Mouse (Mus musculus) hindbrain, postnatal 0 days (tissue): Measurements from ENCODE around the gene Echdc3. TPM values are rescaled to one million over a fixed set of nuclear protein-coding genes. Genes with fewer than 3 reads are reported as not detected.

ENCODE experiments used
- ATAC-seq: fragments of 200-750 bp; cut with Nextera tagmentation; 2 replicates; pipeline ENCODE4 v1.8.0; 2017; ENCODE audit warnings: mild to moderate bottlenecking, moderate TSS enrichment, moderate library complexity
- DNase-seq: peaks from one replicate; pipeline ENCODE4 v3.0.0-alpha.2; 2015; ENCODE audit warnings: low spot score
- H3K27ac ChIP-seq: fragments of 300-500 bp; sonication (generic); 2 replicates; pipeline ENCODE4 v1.5.1; 2014; ENCODE audit warnings: mild to moderate bottlenecking
- H3K27me3 ChIP-seq: fragments of 300-500 bp; sonication (generic); 2 replicates; pipeline ENCODE4 v1.6.1; 2014; ENCODE audit warnings: low read length, mixed read lengths; ENCODE audit not compliant: insufficient read depth
- H3K36me3 ChIP-seq: fragments of 300-500 bp; sonication (generic); 2 replicates; pipeline ENCODE4 v1.6.1; 2014; ENCODE audit warnings: low read length, mixed read lengths; ENCODE audit not compliant: insufficient read depth
- H3K4me1 ChIP-seq: fragments of 300-500 bp; sonication (generic); 2 replicates; pipeline ENCODE4 v1.6.1; 2014; ENCODE audit warnings: antibody characterized with exemption, low read length, mixed read lengths; ENCODE audit not compliant: insufficient read depth
- H3K4me2 ChIP-seq: fragments of 300-500 bp; sonication (generic); 2 replicates; pipeline ENCODE4 v1.6.1; 2014; ENCODE audit warnings: low read depth, mild to moderate bottlenecking, low read length, moderate library complexity, mixed read lengths
- H3K4me3 ChIP-seq: fragments of 300-500 bp; sonication (generic); 2 replicates; pipeline ENCODE4 v1.5.1; 2014; ENCODE audit warnings: low read length
- H3K9ac ChIP-seq: fragments of 300-500 bp; sonication (generic); replicated peaks from 2 replicates; pipeline ENCODE4 v1.6.1; 2014; ENCODE audit warnings: mild to moderate bottlenecking, low read length, moderate library complexity, mixed read lengths
- H3K9me3 ChIP-seq: fragments of 300-500 bp; sonication (generic); 2 replicates; pipeline ENCODE4 v1.6.1; 2016; ENCODE audit warnings: low read length, mixed read lengths
- CTCF ChIP-seq: IDR thresholded peaks from 2 replicates; pipeline ENCODE4 v1.5.1; 2016; ENCODE audit warnings: antibody characterized with exemption, control low read depth, low read depth
- WGBS: fragments of 180-500 bp; shearing (Covaris S2); extraction: QIAGEN DNeasy Blood & Tissue Kit; methylation state at CpG from one replicate; pipeline ENCODE4 v1.1.7; 2014; 5-methylcytosine and 5-hydroxymethylcytosine counted together
- polyA plus RNA-seq: library from polyadenylated mRNA; unstranded; fragments of >200 nt; fragmentation: Nextera tagmentation; extraction: Ambion mirVana; gene quantifications from 2 replicates; pipeline ENCODE4 v1.2.1, GENCODE M21; 2015
- total RNA-seq: library from RNA; depleted of rRNA; stranded (reverse); fragments of >200 nt; gene quantifications from 2 replicates; pipeline ENCODE4 v1.2.3, GENCODE M21; 2014; rRNA removed

Echdc3 gene
- total and polyA plus RNA-seq, 2 experiments from 2014 or later: 1.5 TPM

- H3K27me3 ChIP-seq: no peaks in the 10 kb centered on the region
- ATAC-seq: no peak
- no peaks in the 10 kb centered on the region for H3K4me1 ChIP-seq
- H3K4me3 ChIP-seq: no peak overlapping the region
- no peaks in the 10 kb centered on the region for H3K36me3 ChIP-seq
- no peak overlapping the region for H3K9ac ChIP-seq
- no peak for TF ChIP-seq CTCF
- no peak overlapping the region for H3K4me2 ChIP-seq
- H3K9me3 ChIP-seq: no peaks in the 10 kb centered on the region
- DNase-seq: no peak
- H3K27ac ChIP-seq: no peak overlapping the region
- WGBS: 78% methylated on average over 4 of the region's 4 CpGs
These were observed 66.6 kb downstream of the Echdc3 start for GRCm38 (mm10) chr2:6146257-6146656.

GRCm38 (mm10) chr2:6145611-6146010 lies 67.2 kb downstream of the Echdc3 start:
- no peaks in the 10 kb centered on the region for H3K4me1 ChIP-seq
- no peak overlapping the region for H3K9ac ChIP-seq
- no peak for TF ChIP-seq CTCF
- H3K36me3 ChIP-seq: no peaks in the 10 kb centered on the region
- 77% methylated on average over 10 of the region's 10 CpGs for WGBS
- H3K9me3 ChIP-seq: no peaks in the 10 kb centered on the region
- DNase-seq (no peak), ATAC-seq (no peak; the same call in 1 of the 2 replicates)
- H3K4me2 ChIP-seq: no peak overlapping the region
- no peaks in the 10 kb centered on the region for H3K27me3 ChIP-seq
- no peak overlapping the region; the same call in 1 of the 2 replicates for H3K27ac ChIP-seq
- no peak overlapping the region for H3K4me3 ChIP-seq

GRCm38 (mm10) chr2:6142915-6143654 lies 69.7 kb downstream of the Echdc3 start:
- Histone ChIP-seq H3K9me3 (no peaks in the 10 kb centered on the region), H3K27me3 (no peaks in the 10 kb centered on the region), H3K36me3 (no peaks in the 10 kb centered on the region), H3K4me2 (no peak overlapping the region), H3K9ac (no peak overlapping the region), H3K4me3 (no peak overlapping the region), H3K4me1 (no peaks in the 10 kb centered on the region), H3K27ac (no peak overlapping the region)
- DNase-seq (peak; percentile 54), ATAC-seq (peak; percentile 41; the same call in 1 of the 2 replicates)
- no peak for TF ChIP-seq CTCF
- WGBS: 60% methylated on average over 16 of the region's 16 CpGs

- no peak for TF ChIP-seq CTCF
- H3K27me3 ChIP-seq: no peaks in the 10 kb centered on the region
- no peak overlapping the region for H3K9ac ChIP-seq
- WGBS: 85% methylated on average over 9 of the region's 9 CpGs
- ATAC-seq: no peak
- no peaks in the 10 kb centered on the region for H3K4me1 ChIP-seq
- no peaks in the 10 kb centered on the region for H3K9me3 ChIP-seq
- no peak for DNase-seq
- H3K27ac ChIP-seq: no peak overlapping the region
- no peak overlapping the region for H3K4me2 ChIP-seq
- H3K36me3 ChIP-seq: no peaks in the 10 kb centered on the region
- H3K4me3 ChIP-seq: no peak overlapping the region
These were observed 72.2 kb downstream of the Echdc3 start for GRCm38 (mm10) chr2:6140572-6141161.

Other genes with a start within 250 kb of the Echdc3 start
- 8.9 and 9.8 TPM in 2 replicates for gene Proser2, start 82.8 kb downstream of the Echdc3 start, total RNA-seq
- gene Proser2, start 82.8 kb downstream of the Echdc3 start, polyA plus RNA-seq: 8.0 and 10.2 TPM in 2 replicates
- 16.8 and 24.0 TPM in 2 replicates for gene Usp6nl, start 109.6 kb upstream of the Echdc3 start, total RNA-seq
- 6.9 and 7.8 TPM in 2 replicates for gene Usp6nl, start 109.6 kb upstream of the Echdc3 start, polyA plus RNA-seq